Mouse (Mus musculus) CH12.LX (cell line): ENCODE measurements around the gene Lmo7.

Source experiments
- BHLHE40 ChIP-seq: IDR thresholded peaks from 2 replicates; pipeline ENCODE4 v1.6.1; 2011; ENCODE audit warnings: mild to moderate bottlenecking, low read depth, low read length, improper control_type of control experiment
- CTCF ChIP-seq, 2 experiments: IDR thresholded peaks in 1 of 2; conservative IDR thresholded peaks in 1 of 2; 2 replicates each; pipeline ENCODE4 v1.5.1; 2011 to 2012; ENCODE audit warnings: low read depth in 2 of 2, low read length in 2 of 2, improper control_type of control experiment in 1 of 2, inconsistent platforms in 1 of 2, mild to moderate bottlenecking in 1 of 2, moderate library complexity in 1 of 2
- ETS1 ChIP-seq: conservative IDR thresholded peaks from 2 replicates; pipeline ENCODE4 v1.6.1; 2012; ENCODE audit warnings: low read depth, mild to moderate bottlenecking, inconsistent platforms, low read length, improper control_type of control experiment, moderate library complexity
- HCFC1 ChIP-seq: IDR thresholded peaks from 2 replicates; pipeline ENCODE4 v1.6.1; 2012; ENCODE audit warnings: low read depth, mild to moderate bottlenecking, inconsistent platforms, low read length, improper control_type of control experiment
- MAX ChIP-seq: IDR thresholded peaks from 2 replicates; pipeline ENCODE4 v1.6.1; 2011; ENCODE audit warnings: low read length, improper control_type of control experiment
- MEF2A ChIP-seq: IDR thresholded peaks from 2 replicates; pipeline ENCODE4 v1.6.1; 2014; ENCODE audit warnings: low read depth, mild to moderate bottlenecking, inconsistent platforms, low read length, improper control_type of control experiment, borderline replicate concordance
- NELFE ChIP-seq: IDR thresholded peaks from 2 replicates; pipeline ENCODE4 v1.6.1; 2011; ENCODE audit warnings: low read depth, low read length, improper control_type of control experiment
- POLR2A ChIP-seq: IDR thresholded peaks from 2 replicates; pipeline ENCODE4 v1.6.1; 2011; ENCODE audit warnings: low read depth, mild to moderate bottlenecking, improper control_type of control experiment, low read length
- RAD21 ChIP-seq: IDR thresholded peaks from 2 replicates; pipeline ENCODE4 v1.6.1; 2011; ENCODE audit warnings: low read depth, mild to moderate bottlenecking, low read length, improper control_type of control experiment, moderate library complexity
- RCOR1 ChIP-seq: conservative IDR thresholded peaks from 2 replicates; pipeline ENCODE4 v1.6.1; 2012; ENCODE audit warnings: low read depth, mild to moderate bottlenecking, inconsistent platforms, low read length, improper control_type of control experiment
- SMC3 ChIP-seq: IDR thresholded peaks from 2 replicates; pipeline ENCODE4 v1.6.1; 2011; ENCODE audit warnings: low read depth, low read length, improper control_type of control experiment
- UBTF ChIP-seq: IDR thresholded peaks from 2 replicates; pipeline ENCODE4 v1.6.1; 2012; ENCODE audit warnings: low read depth, mild to moderate bottlenecking, inconsistent platforms, low read length, improper control_type of control experiment, moderate library complexity
- USF1 ChIP-seq: IDR thresholded peaks from 2 replicates; pipeline ENCODE4 v1.6.1; 2014; ENCODE audit warnings: low read depth, mild to moderate bottlenecking, inconsistent platforms, low read length, improper control_type of control experiment
- ZMIZ1 ChIP-seq: IDR thresholded peaks from 2 replicates; pipeline ENCODE4 v1.6.1; 2012; ENCODE audit warnings: low read depth, mild to moderate bottlenecking, inconsistent platforms, low read length, improper control_type of control experiment

DNA sequence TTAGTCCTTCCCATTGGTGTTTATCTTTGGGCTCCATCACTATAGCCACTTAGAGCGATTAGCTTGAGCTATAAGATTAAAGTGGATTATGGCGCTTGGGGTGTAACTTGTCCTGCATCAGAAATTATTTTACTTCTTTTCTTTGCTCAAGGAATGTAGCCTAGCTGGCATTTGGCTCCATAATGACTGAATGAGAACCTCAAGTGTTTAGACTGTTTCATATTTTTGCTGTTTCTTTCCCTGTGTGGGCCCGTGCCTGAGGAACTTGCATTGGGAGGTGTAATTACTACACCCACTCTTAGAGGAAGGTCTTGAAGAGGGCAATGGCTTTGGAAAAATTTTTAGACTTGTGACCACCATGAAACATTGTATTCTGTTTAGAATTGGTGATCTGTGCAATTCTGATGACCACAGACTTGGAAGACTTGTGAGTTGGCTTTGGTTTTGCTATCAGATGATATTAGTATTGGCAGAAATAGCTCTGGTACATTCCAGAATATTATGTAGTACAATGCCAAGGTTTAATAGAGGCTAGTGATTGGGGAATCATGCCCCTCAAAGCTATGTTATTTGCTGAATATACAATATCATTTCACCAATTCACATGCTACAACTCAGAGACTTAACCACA is 54.7 kb downstream of the Lmo7 start:
- TF ChIP-seq BHLHE40: no peak
- TF ChIP-seq CTCF (conservative IDR thresholded peaks at IDR 0.05 in 1 of 2, IDR thresholded peaks at IDR 0.05 in 1 of 2; ENCODE audit: low read depth in 2 of 2, low read length in 2 of 2): no peak
- no peak for TF ChIP-seq USF1
- TF ChIP-seq RCOR1: no peak
- no peak for TF ChIP-seq SMC3
- no peak for TF ChIP-seq POLR2A
- TF ChIP-seq RAD21: no peak
- no peak for TF ChIP-seq MEF2A
- TF ChIP-seq ETS1: no peak
- TF ChIP-seq HCFC1: no peak
- TF ChIP-seq NELFE: no peak
- no peak for TF ChIP-seq UBTF
- no peak for TF ChIP-seq MAX
- no peak for TF ChIP-seq ZMIZ1
